Mouse (Mus musculus): ENCODE results near the gene Cnpy1.

DNA sequence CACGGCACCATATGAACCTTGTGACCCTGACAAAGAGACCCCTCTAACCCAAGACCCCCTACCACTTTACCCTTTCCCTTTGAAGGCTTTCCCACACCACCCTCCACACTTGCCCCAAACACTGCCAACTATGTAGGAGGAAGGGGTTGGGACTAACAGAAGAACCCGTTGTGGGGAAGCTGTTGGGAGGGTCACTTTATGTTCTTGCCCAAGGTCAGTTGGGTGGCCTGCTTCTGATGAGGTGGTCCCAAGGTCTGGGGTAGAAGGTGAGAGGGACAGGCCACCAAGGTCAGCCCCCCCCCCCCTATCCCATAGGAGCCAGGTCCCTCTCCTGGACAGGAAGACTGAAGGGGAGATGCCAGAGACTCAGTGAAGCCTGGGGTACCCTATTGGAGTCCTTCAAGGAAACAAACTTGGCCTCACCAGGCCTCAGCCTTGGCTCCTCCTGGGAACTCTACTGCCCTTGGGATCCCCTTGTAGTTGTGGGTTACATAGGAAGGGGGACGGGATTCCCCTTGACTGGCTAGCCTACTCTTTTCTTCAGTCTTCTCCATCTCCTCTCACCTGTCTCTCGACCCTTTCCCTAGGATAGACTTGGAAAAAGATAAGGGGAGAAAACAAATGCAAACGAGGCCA is 76.3 kb downstream of the Cnpy1 start:
- TF ChIP-seq MAX (IDR thresholded peaks at IDR 0.05; ENCODE audit: low read depth), result no peak
- TF ChIP-seq REST (IDR thresholded peaks at IDR 0.05; ENCODE audit: insufficient read depth, insufficient read length), result no peak

All from myocyte (in vitro differentiated cells).